Mouse (Mus musculus) kidney, postnatal 10 days (tissue): ENCODE measurements around the gene Pomt2.
"Not testable (repeated sequence)": the region's sequence is repeated elsewhere in the genome, so short reads cannot be mapped to it uniquely, and the experiment has no call there.

Source experiments
- DNase-seq: peaks from one replicate; pipeline ENCODE4 v3.0.0; 2021; ENCODE audit warnings: mixed read lengths

Pomt2 gene

GRCm38 (mm10) chr12:87147395-87148089 lies at the start of gene Pomt2:
TSS of gene Pomt2 (minus strand) at chr12:87147968.
- peak; percentile 95 for DNase-seq

- no peak for DNase-seq
These were observed 48.5 kb upstream of the Pomt2 start for GRCm38 (mm10) chr12:87196310-87196709.

- no peak for DNase-seq
These were observed 47.3 kb upstream of the Pomt2 start for GRCm38 (mm10) chr12:87195069-87195468.

GRCm38 (mm10) chr12:87193008-87193407 lies 45.2 kb upstream of the Pomt2 start:
- DNase-seq: no peak

GRCm38 (mm10) chr12:87177631-87178030 lies 29.9 kb upstream of the Pomt2 start:
- no peak for DNase-seq

- no peak for DNase-seq
These were observed 27.6 kb upstream of the Pomt2 start for GRCm38 (mm10) chr12:87175194-87175946.

- no peak for DNase-seq
These were observed 13.0 kb upstream of the Pomt2 start for GRCm38 (mm10) chr12:87160815-87161214.

GRCm38 (mm10) chr12:87160310-87160709 lies 12.5 kb upstream of the Pomt2 start:
- DNase-seq: no peak

GRCm38 (mm10) chr12:87158099-87158498 lies 10.3 kb upstream of the Pomt2 start:
- DNase-seq: no peak

- peak; percentile 71 for DNase-seq
These were observed 9.6 kb upstream of the Pomt2 start for GRCm38 (mm10) chr12:87157361-87157760.

GRCm38 (mm10) chr12:87154448-87154847 lies 6.7 kb upstream of the Pomt2 start:
- DNase-seq: not testable (repeated sequence)

GRCm38 (mm10) chr12:87149471-87149870 lies 1.7 kb upstream of the Pomt2 start:
- DNase-seq: no peak

- peak; percentile 65 for DNase-seq
These were observed 368 bp upstream of the Pomt2 start for GRCm38 (mm10) chr12:87148136-87148535.

- peak; percentile 93 for DNase-seq
These were observed 802 bp downstream of the Pomt2 start, which contains the start of gene Gstz1 for GRCm38 (mm10) chr12:87146966-87147365. TSS of gene Gstz1 (plus strand) at chr12:87147165.

GRCm38 (mm10) chr12:87142156-87142555 lies 5.6 kb downstream of the Pomt2 start:
- no peak for DNase-seq

GRCm38 (mm10) chr12:87138768-87139167 lies 9.0 kb downstream of the Pomt2 start:
- DNase-seq: no peak

- no peak for DNase-seq
These were observed 9.4 kb downstream of the Pomt2 start for GRCm38 (mm10) chr12:87138342-87138701.

GRCm38 (mm10) chr12:87137439-87138341 lies 10.1 kb downstream of the Pomt2 start:
- DNase-seq: no peak

- no peak for DNase-seq
These were observed 15.0 kb downstream of the Pomt2 start for GRCm38 (mm10) chr12:87132784-87133183.

- DNase-seq: no peak
These were observed 15.6 kb downstream of the Pomt2 start for GRCm38 (mm10) chr12:87132210-87132609.

GRCm38 (mm10) chr12:87131619-87132018 lies 16.1 kb downstream of the Pomt2 start:
- peak; percentile 61 for DNase-seq

- peak; percentile 47 for DNase-seq
These were observed 16.6 kb downstream of the Pomt2 start for GRCm38 (mm10) chr12:87131181-87131580.

GRCm38 (mm10) chr12:87130224-87130623 lies 17.5 kb downstream of the Pomt2 start:
- DNase-seq: no peak
